Mouse (Mus musculus) right cerebral cortex, adult 18-20 months (tissue): ENCODE results near the gene Commd7.
"Not testable (repeated sequence)": the region's sequence is repeated elsewhere in the genome, so short reads cannot be mapped to it uniquely, and the experiment has no call there.

Experiments used
- DNase-seq: peaks from one replicate; pipeline ENCODE4 v3.0.0; 2022; ENCODE audit warnings: mixed read lengths

Commd7 gene

DNA sequence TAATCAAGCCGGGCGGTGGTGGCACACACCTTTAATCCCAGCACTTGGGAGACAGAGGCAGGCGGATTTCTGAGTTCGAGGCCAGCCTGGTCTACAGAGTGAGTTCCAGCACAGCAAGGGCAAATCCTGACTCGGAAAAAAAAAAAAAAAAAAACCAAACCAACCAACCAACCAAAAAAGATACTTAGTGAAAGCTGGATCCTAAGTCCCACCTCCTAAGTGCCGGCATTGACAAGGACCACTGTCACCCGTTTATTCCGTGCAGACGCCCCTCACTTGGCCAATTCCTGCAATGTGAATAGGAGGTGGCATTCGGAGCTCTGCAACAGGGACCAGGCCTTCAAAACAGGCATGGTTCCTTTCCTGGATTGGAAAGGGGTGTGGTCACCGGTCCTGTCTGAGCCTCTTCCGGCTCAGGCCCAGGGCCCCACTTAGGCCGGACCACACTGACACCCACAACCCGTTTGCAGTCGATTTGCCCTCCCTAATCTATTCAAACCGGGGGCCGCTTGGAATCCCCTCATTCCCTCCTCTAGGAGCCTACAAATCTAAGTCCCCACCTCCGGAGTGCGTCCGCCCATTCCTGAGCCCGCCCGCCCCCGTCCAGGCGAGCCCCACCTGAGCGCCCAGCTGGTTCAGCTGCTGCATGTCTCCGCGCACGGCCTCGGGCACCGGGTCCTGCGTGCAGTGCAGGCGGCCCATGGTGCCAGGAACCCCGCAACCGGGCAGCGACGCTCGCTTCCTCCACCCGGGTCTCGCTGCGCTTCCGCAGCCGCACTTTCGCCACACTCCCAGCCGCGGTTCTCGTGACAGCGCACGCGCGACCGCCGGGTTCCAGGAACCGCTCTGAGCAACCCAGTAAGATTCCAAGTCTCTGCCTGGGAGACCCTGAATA lies at the start of gene Commd7:
Gene Commd7 (minus strand): TSS at position 806 of the 895 bp plus-strand sequence.
- peak; percentile 89 for DNase-seq

DNA sequence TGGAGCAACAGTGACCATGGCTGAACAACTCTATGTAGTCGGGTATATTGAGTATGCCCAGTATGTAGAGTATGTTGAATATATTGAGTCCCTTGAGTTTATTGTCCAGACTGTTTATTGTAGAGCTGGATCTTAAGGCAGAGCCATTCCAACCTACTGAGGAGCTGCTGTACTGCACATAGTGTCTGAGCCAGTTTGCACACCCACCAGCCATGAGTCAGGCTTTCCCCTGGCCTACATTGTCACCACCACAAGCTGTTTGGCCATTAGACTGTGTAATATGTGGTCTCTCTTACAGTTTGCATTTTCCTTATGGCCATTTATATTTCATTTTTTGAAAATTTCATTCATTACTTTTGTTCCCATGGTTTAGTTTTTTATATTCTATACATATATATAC lies 47.4 kb upstream of the Commd7 start:
- peak; percentile 64 for DNase-seq

- DNase-seq = no peak
Measured at GRCm38 (mm10) chr2:153677550-153677949, 45.0 kb upstream of the Commd7 start.

DNA sequence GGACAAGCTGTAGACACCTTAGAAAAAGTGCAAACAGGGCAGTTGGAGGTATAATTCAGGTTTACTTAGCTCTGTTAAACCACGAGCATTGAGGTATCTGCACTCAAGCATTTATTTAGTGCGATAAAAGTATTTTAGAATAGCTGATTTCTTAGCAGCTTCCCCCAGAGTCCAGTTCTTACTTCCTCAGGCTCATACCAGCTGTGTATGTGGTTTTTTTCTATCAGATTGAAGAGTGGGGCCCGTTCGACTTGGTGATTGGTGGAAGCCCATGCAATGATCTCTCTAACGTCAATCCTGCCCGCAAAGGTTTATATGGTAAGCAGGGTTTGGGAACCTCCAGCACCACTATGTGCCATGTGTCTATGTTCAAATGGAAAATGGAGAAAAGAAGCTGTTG lies 44.4 kb upstream of the Commd7 start:
- DNase-seq = no peak

GRCm38 (mm10) chr2:153675364-153675763 lies 42.8 kb upstream of the Commd7 start:
- not testable (repeated sequence) for DNase-seq

- no peak for DNase-seq
Measured at GRCm38 (mm10) chr2:153672619-153673018, 40.0 kb upstream of the Commd7 start.

- DNase-seq = no peak
Measured at GRCm38 (mm10) chr2:153670111-153670510, 37.5 kb upstream of the Commd7 start.

DNA sequence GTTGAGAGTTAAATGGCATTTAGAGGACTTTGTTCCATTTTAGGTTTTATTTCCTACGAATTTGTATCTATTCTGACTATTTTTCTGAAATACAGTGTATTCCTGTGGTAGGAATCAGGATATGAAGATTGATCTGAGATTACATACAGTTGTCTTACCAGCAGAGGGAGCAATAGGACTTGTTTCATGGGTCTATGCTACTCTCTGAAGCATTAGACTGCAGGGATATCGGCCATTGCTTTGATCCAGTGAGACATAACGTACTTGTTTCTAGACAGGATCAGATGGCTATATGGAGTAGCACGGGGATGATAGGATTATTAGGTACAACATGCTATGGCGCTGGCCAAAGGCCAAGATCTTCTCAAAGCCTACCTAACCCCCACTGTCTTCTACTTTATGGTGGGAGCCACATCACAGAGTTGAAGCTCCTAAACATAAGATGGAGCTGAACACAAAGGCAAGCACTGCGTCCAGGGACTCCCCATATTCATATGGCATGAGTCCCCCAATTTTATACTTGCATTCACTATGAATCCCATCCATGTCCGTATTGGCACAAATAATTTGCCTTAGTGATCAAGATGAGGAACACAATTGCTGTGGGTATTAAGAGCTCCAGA lies 36.3 kb upstream of the Commd7 start:
- peak; percentile 26 for DNase-seq

DNA sequence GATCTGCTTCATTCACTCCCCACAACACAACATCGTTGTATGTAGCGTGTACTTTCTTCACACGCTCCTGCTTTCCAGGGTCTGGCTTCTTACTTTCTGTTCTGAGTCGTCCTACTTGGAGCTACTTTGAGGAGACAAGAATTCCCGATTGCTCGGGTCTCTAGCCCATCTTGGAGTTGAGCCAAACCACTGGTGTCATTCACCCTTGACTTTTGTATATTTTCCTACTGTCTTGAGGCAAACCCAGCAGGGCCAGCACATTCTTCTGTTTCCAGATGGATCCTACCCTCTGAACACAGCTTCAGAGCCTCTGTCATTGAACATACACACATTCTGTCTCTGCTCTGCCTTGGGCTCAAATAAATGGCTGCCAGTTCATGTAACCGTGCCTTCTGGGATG lies 32.8 kb upstream of the Commd7 start:
- no peak for DNase-seq

DNA sequence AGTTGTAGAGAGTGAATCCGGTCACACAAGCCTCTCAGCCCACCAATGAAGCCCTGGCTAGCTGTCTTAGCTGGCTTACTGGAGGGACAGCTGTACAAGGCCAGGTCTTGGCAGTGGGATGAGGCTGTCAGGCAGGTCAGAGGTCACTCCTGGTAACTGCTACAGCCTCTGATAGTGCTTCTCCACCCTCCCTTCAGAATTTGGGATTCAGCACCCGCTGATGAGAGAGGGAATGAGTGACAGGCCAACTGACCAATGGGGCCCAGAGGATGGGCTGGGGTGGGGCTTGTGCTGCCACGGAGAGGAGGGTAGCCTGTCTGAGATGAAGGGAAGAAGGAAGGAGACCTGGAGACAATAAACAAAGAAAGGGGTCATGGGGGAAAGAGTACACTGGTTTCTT lies 28.0 kb upstream of the Commd7 start:
- DNase-seq = no peak

DNA sequence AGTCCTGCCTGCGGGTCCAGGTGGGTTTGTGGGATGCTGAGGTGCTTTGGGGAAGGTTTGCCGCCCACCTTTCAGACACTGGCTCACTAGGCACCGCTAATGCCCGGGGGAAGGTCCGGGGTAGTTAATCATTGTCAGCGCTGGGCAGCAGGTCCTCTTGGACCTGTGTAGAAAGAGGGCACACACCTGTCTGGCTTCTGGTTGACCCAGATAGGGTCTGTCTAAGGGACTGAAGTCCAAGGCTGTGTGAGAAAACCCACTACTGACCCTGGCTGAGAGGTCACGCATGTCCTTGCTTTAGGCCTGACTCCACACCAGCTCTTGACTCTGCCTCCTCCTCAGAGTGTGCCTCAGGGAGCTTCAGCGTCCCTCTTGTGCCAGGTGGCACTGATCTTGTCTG lies 25.1 kb upstream of the Commd7 start:
- not testable (repeated sequence) for DNase-seq

DNA sequence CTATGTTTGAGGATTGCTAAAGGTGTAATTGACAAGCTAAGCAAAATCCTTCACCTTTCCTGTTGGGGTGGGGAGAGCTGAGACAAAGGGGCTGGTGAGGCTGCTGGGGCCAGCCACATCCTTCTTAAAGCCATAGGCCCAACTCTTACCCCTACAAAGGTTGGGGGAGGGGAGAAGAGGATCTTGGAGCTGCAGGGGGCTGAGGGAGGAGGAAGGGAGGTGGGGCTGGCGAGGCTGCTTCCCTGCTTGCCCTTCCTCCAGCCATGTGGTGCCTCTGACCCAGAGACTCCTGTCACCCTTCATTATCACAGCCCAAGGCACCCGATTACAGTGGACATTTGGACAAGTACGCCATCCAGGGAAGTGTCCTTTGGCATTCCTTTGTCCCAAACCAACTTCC lies 19.1 kb upstream of the Commd7 start:
- no peak for DNase-seq

- no peak for DNase-seq
Measured at GRCm38 (mm10) chr2:153650014-153650687, 17.6 kb upstream of the Commd7 start.

DNA sequence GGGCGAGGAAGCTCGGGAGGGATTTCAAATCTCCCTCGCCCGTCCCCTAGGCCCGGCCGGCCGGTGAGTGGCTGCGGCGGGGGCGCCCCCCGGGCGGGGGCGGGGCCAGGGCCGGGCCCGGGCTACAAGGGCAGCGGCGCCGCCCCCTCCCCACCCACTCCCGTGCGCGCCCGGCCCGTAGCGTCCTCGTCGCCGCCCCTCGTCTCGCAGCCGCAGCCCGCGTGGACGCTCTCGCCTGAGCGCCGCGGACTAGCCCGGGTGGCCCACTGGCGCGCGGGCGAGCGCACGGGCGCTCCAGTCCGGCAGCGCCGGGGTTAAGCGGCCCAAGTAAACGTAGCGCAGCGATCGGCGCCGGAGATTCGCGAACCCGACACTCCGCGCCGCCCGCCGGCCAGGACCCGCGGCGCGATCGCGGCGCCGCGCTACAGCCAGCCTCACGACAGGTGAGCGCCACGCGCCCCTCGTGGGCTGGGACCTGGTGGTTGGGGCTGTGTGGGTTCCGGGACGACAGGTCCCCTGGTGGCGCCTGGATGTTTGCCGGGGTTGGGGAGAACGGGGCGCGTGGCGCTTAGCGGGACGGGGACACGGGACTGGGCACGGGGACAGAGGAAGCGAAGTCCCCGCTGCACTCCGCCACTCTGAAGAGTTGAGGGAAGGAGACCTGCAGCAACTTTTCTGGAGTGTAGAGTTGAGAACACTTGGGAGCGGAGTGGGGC lies 16.9 kb upstream of the Commd7 start, which contains the start of gene Dnmt3b:
Gene Dnmt3b (plus strand): TSS at position 153 of the 716 bp plus-strand sequence.
- peak; percentile 30 for DNase-seq

- DNase-seq = no peak
Measured at GRCm38 (mm10) chr2:153648773-153649297, 16.3 kb upstream of the Commd7 start.

GRCm38 (mm10) chr2:153642999-153643398 lies 10.4 kb upstream of the Commd7 start:
- DNase-seq = no peak

- no peak for DNase-seq
Measured at GRCm38 (mm10) chr2:153642496-153642895, 9.9 kb upstream of the Commd7 start.

DNA sequence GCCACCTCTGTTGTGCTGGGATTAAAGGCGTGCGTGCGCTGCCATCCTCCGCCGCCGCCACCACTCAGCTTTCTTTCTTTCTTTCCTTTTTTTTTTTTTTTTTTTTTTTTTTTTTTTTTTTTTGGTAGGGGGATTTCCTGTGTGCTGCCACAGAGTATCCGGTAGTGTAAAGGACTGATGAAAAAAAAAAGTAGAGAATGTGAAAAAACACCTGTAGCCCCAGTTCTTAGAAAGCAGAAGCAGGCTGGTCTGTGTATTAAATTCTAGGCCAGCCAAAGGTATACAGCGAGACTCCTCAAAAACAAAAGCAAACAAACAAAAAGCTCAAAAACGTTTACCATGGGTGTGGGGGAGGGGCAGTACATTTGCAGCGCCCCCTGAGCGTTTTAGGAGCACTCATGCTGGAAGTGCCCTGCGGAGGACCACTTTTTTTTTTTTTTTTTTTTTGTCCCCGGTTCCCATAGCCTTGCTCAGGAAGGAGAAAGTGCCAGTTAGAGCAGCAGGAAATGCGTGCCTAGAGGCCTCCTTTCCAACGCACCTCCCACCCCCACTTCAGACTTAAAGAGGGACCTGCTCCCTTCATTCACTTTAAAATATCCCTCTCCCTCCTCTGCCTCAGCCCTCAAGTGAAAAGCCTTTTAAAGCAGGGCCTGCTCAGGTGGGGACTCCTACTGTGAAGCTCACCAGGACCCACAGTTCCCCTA lies 6.5 kb upstream of the Commd7 start:
- no peak for DNase-seq

GRCm38 (mm10) chr2:153633259-153633658 lies 678 bp upstream of the Commd7 start:
- DNase-seq = no peak

- no peak for DNase-seq
Measured at GRCm38 (mm10) chr2:153632871-153633226, 268 bp upstream of the Commd7 start.

DNA sequence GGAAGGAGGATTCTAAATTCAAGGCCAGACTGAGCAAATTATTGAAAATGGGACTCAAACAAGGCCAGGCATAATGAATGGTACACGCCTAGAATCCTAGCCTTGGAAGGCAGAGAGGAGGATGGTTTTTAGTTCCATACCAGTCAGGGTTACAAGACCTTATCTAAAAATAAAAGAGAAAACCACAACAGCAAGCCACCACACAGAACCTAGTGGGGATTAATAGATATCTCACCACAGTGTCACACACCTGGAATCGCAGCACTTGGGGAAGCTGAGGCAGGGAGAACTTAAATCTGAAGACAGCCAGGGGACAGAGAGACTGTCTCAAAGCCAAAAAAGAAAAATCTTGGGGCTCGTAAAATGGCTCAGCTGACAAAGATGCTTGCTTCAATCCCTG lies 1.6 kb downstream of the Commd7 start:
- DNase-seq = no peak

DNA sequence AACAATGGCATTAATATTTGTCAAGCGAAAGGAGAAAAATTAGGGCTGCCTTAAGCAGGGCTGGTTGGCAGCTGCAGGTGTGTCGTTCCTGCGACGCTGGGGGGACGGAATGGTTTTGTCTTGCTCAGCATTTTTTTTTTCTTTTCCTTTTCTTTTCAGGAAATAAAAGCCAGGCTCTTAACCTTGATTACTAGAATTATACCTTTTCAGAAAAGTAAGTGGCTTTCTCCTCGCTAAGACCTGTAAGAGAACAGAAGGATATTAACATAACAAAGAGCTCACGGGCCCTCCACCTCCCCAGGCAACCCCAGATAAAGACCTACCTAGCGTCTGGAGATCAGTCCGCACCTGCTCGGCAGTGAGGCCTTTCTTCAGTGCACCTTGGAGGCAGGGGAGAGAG lies 10.1 kb downstream of the Commd7 start:
- no peak for DNase-seq
